Mouse (Mus musculus) liver, adult 2 months (tissue): ENCODE results near the gene S1pr1. TPM values are rescaled to one million over a fixed set of nuclear protein-coding genes. Genes with fewer than 3 reads are reported as not detected.

Experiments
- DNase-seq: peaks from one replicate; pipeline ENCODE4 v3.0.0-alpha.2; 2011; ENCODE audit warnings: low read depth, low spot score; ENCODE audit errors: extremely low read depth
- H3K27ac ChIP-seq: fragments of 200-500 bp; replicated peaks from 2 replicates; pipeline ENCODE4 v1.5.1; 2012; ENCODE audit warnings: low read depth, mild to moderate bottlenecking, control low read depth, inconsistent platforms, low read length; ENCODE audit not compliant: insufficient read depth
- H3K27me3 ChIP-seq: fragments of 200-500 bp; 2 replicates; pipeline ENCODE4 v1.6.1; 2012; ENCODE audit warnings: mild to moderate bottlenecking, moderate library complexity, low read length, inconsistent platforms; ENCODE audit not compliant: control insufficient read depth, insufficient read depth
- H3K36me3 ChIP-seq: fragments of 200-500 bp; 2 replicates; pipeline ENCODE4 v1.6.1; 2012; ENCODE audit warnings: low read length, inconsistent platforms; ENCODE audit not compliant: control insufficient read depth, insufficient read depth
- H3K4me1 ChIP-seq: fragments of 200-500 bp; 2 replicates; pipeline ENCODE4 v1.6.1; 2011; ENCODE audit warnings: low read length; ENCODE audit not compliant: control insufficient read depth, insufficient read depth
- H3K4me3 ChIP-seq: fragments of 200-500 bp; 2 replicates; pipeline ENCODE4 v1.5.1; 2011; ENCODE audit warnings: low read depth, mild to moderate bottlenecking, control low read depth, low read length, moderate library complexity; ENCODE audit not compliant: insufficient read depth
- H3K79me2 ChIP-seq: fragments of 200-500 bp; 2 replicates; pipeline ENCODE4 v1.6.1; 2012; ENCODE audit warnings: inconsistent platforms, mild to moderate bottlenecking, low read length, moderate library complexity; ENCODE audit not compliant: control insufficient read depth, insufficient read depth
- H3K9ac ChIP-seq: fragments of 200-500 bp; 2 replicates; pipeline ENCODE4 v1.6.1; 2012; ENCODE audit warnings: low read depth, mild to moderate bottlenecking, control low read depth, inconsistent platforms, low read length
- CTCF ChIP-seq: fragments of 200-500 bp; IDR thresholded peaks from 2 replicates; pipeline ENCODE4 v1.5.1; 2011; ENCODE audit warnings: low read depth, low read length, control low read depth
- POLR2A ChIP-seq: fragments of 200-500 bp; IDR thresholded peaks from 2 replicates; pipeline ENCODE4 v1.6.1; 2011; ENCODE audit warnings: low read length, control low read depth; ENCODE audit not compliant: insufficient read depth; ENCODE audit errors: extremely low read depth
- WGBS: fragments of 180-500 bp; shearing (Covaris S2); methylation state at CpG from one replicate; pipeline ENCODE4 v1.1.7; 2018; 5-methylcytosine and 5-hydroxymethylcytosine counted together
- polyA plus RNA-seq: library from polyadenylated mRNA; depleted of rRNA; stranded (reverse); fragments of >200 nt; gene quantifications from 2 replicates; pipeline ENCODE4 v1.2.3, GENCODE M21; 2012
- total RNA-seq: library from RNA; depleted of rRNA; stranded (reverse); fragments of >200 nt; gene quantifications from 2 replicates; pipeline ENCODE4 v1.2.3, GENCODE M21; 2014

The S1pr1 gene
- total and polyA plus RNA-seq, 2 experiments, result 21.5 to 95.7 TPM

- 46% methylated on average over 8 of the region's 8 CpGs for WGBS
- TF ChIP-seq CTCF, result no peak
- TF ChIP-seq POLR2A, result no peak
Measured at GRCm38 (mm10) chr3:115754466-115754865, 39.6 kb upstream of the S1pr1 start.

DNA sequence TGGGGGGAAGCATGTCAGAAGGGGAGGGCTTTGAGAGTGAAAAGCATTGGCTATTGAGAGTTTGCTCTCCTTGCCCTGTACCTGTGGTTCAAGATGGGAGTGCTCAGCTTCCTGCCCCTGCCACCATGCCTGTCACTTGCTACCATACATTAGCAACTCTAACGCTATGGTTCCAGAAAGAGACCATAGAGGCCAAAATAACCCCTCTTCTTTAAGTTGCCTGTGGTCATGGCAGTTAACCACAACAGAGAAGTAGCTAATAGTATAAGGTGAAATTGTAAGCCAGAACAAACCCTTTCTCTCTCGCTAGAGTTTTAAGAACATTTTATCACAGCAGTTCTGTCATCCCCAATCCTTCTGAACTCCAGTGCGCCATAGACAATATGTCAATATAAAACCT lies 35.5 kb upstream of the S1pr1 start:
- WGBS, result 97% methylated on average over 3 of the region's 3 CpGs
- H3K4me3 ChIP-seq, result no peak overlapping the region
- H3K27me3 ChIP-seq, result no peaks in the 10 kb centered on the region
- no peaks in the 10 kb centered on the region for H3K36me3 ChIP-seq
- DNase-seq, result no peak
- H3K9ac ChIP-seq, result no peak overlapping the region
- no peaks in the 10 kb centered on the region for H3K79me2 ChIP-seq
- peaks cover 17% of the 10 kb centered on the region for H3K4me1 ChIP-seq
- no peak overlapping the region for H3K27ac ChIP-seq
- TF ChIP-seq POLR2A, result no peak
- TF ChIP-seq CTCF, result no peak

More at GRCm38 (mm10) chr3:115754466-115754865, 39.6 kb upstream of the S1pr1 start:
- Histone ChIP-seq H3K36me3 (no peaks in the 10 kb centered on the region), H3K9ac (no peak overlapping the region), H3K4me3 (no peak overlapping the region), H3K27me3 (no peaks in the 10 kb centered on the region), H3K4me1 (peaks cover 6% of the 10 kb centered on the region; the same call in 1 of the 2 replicates), H3K27ac (no peak overlapping the region), H3K79me2 (no peaks in the 10 kb centered on the region)
- no peak for DNase-seq

GRCm38 (mm10) chr3:115748289-115748989 lies 33.6 kb upstream of the S1pr1 start:
- Histone ChIP-seq H3K27ac (peak overlapping the region; percentile 92), H3K27me3 (no peaks in the 10 kb centered on the region), H3K4me3 (0 out of 2 replicates have a peak overlapping the region, but pooled peaks have one; percentile 17), H3K79me2 (no peaks in the 10 kb centered on the region), H3K36me3 (no peaks in the 10 kb centered on the region), H3K9ac (no peak overlapping the region), H3K4me1 (peaks cover 20% of the 10 kb centered on the region)
- no peak for TF ChIP-seq POLR2A
- WGBS, result 14% methylated on average over 5 of the region's 5 CpGs
- peak; percentile 100 for DNase-seq

DNA sequence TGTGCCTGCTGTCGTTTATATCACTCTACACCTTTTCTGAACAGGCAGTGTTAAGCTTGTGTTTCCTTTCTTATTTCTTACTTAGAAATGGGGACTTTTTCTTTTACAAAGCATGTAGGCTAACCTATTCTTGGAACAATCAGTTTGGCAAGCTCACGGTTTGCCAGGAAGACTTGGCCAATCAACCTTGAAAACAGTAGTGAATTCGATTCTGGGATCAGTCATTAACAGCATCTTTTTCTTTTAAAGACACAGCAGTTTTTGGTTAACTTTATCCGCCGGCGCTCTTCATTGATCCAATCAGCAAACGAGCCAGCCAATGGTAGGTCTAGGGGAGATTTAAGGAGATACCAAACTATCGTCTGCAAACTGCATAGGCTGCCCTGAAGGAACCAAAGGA lies 31.6 kb upstream of the S1pr1 start:
- H3K9ac ChIP-seq, result no peak overlapping the region
- H3K4me1 ChIP-seq, result peaks cover 21% of the 10 kb centered on the region
- H3K79me2 ChIP-seq, result no peaks in the 10 kb centered on the region
- peak; percentile 96 for DNase-seq
- H3K36me3 ChIP-seq, result no peaks in the 10 kb centered on the region
- no peak overlapping the region for H3K4me3 ChIP-seq
- 0 out of 2 replicates have a peak overlapping the region, but pooled peaks have one; percentile 38 for H3K27ac ChIP-seq
- H3K27me3 ChIP-seq, result no peaks in the 10 kb centered on the region
- 26% methylated on average over 8 of the region's 8 CpGs for WGBS
- no peak for TF ChIP-seq CTCF
- no peak for TF ChIP-seq POLR2A

GRCm38 (mm10) chr3:115745088-115745487 lies 30.2 kb upstream of the S1pr1 start:
- Histone ChIP-seq H3K79me2 (no peaks in the 10 kb centered on the region), H3K36me3 (no peaks in the 10 kb centered on the region), H3K4me1 (peaks cover 27% of the 10 kb centered on the region), H3K27me3 (no peaks in the 10 kb centered on the region), H3K27ac (no peak overlapping the region), H3K4me3 (no peak overlapping the region), H3K9ac (no peak overlapping the region)
- WGBS, result 86% methylated on average over 11 of the region's 11 CpGs
- TF ChIP-seq CTCF (no peak), POLR2A (no peak)
- DNase-seq, result no peak

DNA sequence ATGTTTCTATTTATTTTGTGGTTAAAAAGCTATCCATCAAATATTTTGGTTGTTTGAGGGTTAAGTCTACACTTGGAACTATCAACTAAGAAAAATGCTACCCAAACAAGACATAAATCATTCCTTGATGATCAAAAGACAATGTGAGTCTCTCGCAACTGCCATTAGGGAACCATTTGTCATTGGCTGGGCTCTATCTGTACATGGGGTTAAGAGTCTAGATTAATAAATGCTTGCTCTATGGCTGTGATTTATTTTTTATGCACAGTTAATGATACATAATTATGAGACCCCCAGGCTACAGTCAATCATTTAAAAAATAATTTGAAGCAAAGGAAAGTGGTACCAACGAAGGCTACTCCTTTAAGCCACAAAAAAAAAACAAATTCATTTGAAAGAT lies 23.7 kb upstream of the S1pr1 start:
- no peak for TF ChIP-seq POLR2A
- TF ChIP-seq CTCF, result no peak

More for the DNA sequence above, 23.7 kb upstream of the S1pr1 start:
- no peaks in the 10 kb centered on the region for H3K79me2 ChIP-seq
- WGBS, result 91% methylated on average over 2 of the region's 2 CpGs
- H3K27me3 ChIP-seq, result no peaks in the 10 kb centered on the region
- H3K9ac ChIP-seq, result no peak overlapping the region
- H3K27ac ChIP-seq, result no peak overlapping the region
- H3K36me3 ChIP-seq, result no peaks in the 10 kb centered on the region
- H3K4me3 ChIP-seq, result no peak overlapping the region
- peaks cover 7% of the 10 kb centered on the region for H3K4me1 ChIP-seq
- no peak for DNase-seq
